Mouse (Mus musculus) hindlimb bud, embryonic 11.5 days (tissue): ENCODE measurements at regions not wholly inside any gene's neighbourhood (a gene's known extent, or its start where the extent isn't known, plus 50 kb on each side); places are given as distances from the start of the nearest gene placed in this dataset.

Experiments
- DNase-seq: peaks from one replicate; pipeline ENCODE4 v3.0.0-alpha.2; 2012; ENCODE audit warnings: low read depth, low spot score; ENCODE audit errors: extremely low spot score

DNA sequence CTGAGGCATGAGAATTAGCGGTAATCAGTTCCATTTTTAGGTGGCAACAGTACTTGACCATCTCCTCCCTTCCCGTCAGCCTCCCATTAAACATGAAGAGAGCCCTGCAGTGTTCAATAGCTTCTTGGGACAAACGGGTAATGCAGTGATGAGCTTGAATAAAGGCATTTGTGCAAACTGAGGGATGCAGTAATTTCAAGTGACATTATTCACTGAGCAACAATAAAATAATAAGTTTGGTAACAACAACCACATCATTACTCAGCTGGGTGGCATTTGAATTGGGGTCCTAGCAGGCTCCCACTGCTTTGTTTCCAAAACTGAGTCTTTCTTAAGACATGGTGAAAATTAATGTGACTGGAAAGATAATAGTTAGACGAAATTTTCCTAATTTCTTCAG is 315.2 kb upstream of the C030005K15Rik start:
- DNase-seq, result no peak

DNA sequence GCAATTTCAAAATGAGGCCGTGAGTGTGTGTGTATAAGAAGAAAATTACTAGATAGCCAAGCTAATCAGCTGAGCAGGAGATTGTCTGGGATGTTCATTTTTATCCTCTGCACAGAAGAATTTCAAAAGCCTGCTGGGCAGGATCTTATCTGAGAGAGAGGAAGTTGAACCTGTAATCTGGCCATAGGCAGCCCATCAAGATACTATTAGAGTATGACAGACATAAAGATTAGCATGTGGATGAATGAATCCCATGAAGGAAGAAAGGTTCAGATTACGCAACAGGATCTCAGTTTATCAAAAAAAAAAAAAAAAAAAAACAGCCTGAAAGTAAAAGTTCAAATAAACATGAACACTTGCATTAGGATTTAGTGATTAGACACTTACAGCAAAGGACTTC is 317.3 kb upstream of the C030005K15Rik start:
- DNase-seq, result no peak

DNA sequence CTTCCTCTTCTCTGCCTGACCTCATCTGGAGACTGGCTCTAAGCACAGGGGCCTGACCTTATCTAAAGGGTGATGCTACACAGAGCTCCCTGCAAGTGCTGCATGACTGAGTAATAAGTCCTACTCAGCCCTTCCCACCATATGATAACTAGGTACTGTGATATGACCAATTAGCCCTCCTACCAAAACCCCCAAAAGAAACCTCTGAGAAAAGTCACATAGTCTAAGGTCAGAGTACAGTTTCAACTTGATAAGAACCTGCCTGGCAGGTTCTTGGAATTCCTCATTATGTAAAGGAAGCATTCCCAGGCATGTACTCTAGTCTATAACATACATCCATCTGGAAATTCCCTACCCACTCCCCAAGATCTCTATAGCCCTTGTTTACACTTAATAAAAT is 318.0 kb upstream of the C030005K15Rik start:
- DNase-seq, result no peak

DNA sequence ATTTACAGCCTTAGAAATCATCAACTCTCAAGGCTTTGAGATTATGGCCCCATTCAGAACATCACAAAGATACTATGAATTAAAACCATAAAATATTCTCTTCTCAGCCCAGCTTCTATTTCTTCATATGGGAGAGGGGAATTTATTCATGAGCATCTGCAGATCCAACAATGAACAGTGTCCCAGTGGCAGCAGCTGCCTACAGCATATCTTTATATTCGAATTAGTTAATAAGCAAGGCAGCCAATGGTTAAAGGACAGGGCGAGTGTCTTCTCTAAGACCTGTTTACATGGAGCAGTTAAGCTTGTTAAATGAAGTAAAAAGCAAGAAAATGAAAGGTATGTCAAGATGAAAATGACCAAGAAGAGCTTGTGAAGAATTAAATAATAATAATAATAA is 346.9 kb upstream of the C030005K15Rik start:
- DNase-seq, result no peak

DNA sequence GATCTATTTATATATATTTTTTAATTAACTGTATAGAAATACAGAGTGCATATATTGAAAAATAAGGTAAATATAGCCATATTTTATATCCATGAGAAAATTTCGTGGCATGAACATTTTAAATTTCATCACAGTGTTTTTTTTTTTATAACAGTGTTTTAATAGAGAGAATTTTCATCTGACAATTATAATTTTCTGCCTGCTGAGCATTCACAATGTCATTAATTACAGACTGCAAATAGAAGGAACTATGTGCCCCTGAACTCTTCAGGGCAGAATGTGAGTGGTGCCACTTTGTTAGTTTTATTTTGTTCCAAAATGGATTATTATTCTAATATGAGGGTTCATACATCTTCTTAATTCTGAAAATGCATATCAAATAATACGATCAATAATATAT is 358.3 kb upstream of the C030005K15Rik start:
- no peak for DNase-seq

DNA sequence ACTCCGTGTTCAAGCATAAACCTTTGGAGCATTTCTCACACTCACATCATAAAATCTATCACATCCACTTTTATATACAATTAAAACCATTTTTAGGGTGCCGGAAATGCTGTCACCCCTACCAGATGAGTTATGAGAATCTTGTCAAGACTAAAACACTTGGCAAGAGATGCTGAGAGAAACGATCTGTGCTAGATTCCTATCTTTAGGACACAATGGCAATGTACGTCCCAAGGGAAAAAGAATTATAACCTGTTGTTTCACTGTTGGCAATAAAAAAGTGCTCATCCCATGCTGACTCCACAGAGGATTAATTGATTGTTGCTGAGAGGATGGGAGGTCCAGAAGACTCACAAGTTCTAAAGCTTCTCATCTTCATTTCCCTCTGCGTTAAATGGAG is 389.7 kb upstream of the C030005K15Rik start:
- no peak for DNase-seq

DNA sequence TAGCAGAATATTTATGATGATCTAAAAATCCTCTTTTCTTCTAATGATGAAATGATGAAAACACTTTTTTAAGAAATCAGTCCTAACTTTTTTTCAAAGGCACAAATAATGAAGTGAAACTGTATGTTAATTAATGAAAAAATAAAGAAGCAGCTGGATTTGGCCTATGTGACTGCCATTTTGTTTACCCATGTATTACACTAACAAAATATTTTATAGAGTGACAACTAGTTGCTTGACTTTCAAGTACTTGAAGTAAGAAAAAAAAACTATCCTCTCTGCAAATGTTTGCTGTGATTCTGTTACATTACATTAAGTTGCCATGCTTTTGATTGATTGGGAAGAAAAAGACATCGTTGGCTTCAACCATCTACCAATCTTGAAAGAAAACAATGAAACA is 399.2 kb upstream of the C030005K15Rik start:
- no peak for DNase-seq

DNA sequence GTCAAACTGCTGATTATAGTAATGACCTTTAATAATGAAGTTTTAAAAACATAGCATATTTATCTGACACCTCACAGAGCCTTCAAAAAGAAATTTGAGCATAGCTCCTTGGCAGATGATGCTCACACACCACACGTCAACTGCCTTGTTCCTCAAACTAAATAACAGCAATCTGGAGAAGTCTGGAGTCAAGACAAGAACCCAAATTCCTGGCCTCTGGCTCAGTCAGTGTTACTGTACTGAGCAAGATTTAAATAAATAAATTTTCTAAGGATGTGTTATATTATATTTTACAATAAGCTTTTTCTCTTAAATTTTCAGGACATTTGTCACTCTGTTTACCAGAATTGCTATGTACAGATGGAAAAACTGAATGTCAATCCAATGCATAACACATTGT is 408.5 kb upstream of the C030005K15Rik start:
- DNase-seq, result no peak

DNA sequence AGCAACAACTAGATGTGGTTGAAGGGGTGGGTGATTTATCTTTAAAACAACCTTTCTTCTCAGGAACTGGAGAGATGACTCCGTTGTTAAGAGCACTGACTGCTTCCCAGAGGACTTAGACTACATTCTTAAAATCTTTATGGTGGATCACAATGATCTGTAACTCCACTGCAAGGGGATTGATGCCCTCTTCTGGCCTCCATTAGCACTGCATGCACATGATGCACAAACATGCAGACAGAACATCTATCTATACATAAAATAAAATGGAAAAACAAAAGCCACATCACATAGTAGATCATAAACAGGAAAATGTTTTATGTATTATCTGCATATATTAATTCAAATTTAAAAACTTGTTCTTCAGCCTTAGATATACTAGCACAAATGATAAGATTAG is 419.2 kb upstream of the C030005K15Rik start:
- no peak for DNase-seq

DNA sequence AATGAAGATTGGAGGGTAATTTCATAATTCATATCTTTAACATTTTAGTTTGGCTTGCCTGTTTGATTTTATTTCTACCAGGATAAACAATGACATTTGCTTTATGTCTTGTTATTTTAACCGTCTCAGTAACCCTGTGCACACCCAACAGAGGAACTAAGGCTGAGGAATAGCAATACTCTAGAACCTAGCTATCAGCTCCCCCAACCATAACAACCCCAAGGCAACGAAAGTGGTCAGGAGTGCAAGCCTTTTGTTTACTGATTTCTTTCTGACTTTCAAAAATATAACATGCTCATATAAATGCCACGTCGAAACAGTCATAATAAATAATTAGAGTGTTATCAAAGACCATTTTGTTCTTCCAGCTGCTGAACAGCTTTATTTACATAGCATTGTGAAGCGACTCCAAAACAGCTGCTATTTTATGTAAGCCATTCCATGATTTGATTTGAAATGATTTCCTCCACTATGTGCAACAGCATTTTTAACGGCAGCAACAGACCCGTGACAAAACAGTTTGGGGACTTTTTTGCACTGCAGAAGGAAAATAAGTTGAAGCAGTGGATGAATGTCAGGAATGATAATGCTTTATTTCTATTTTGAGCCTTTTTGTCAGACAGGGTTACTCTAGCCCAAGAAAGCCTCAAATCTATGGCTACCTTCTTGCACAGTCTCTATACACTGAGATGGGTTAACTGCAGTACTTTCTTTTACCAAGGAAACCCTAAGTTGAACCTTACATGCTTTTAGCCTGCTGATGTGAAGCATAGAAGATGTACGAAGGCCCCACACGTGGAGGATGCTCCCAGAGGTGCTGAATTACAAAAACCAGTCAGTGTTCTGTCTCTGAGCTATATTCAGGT is 420.7 kb upstream of the C030005K15Rik start:
- no peak for DNase-seq

DNA sequence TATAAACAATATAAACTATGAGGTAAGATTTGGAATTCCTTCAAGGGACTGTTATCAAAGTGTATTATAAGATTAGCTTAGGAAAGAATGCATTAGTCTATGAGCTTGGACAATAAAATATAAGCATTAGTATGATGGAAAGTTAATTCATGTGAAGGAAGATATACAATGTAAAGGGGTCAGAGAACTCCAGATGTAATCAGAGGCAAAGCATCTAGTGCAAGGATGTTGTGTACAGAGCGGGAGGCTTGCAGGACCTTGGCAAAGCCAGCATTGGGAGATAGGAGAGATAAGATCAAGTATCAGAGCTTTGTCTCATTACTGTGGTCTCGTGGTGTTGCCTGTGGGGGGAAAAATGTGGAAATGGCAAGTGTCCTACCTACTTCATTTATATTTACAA is 429.4 kb upstream of the C030005K15Rik start:
- DNase-seq, result no peak

DNA sequence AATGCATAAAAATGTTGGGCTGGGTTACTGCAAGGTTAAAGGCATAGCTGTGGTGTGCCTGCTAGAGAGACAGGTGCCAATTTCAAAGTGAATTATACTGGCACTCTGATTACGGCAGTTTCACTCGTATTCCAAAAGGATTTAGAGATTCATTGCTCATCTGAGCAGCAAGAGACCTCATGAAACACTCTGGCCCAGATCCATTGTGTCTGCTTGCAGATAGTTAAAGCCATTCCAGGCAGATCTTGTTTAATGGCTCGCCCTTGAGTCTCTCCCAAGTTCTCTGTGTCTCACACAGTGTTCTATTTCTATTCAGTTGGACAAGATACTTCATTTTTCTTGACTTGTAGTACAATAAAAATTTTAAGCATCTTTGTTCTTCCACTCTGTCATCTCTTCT is 459.1 kb upstream of the C030005K15Rik start:
- DNase-seq, result no peak

DNA sequence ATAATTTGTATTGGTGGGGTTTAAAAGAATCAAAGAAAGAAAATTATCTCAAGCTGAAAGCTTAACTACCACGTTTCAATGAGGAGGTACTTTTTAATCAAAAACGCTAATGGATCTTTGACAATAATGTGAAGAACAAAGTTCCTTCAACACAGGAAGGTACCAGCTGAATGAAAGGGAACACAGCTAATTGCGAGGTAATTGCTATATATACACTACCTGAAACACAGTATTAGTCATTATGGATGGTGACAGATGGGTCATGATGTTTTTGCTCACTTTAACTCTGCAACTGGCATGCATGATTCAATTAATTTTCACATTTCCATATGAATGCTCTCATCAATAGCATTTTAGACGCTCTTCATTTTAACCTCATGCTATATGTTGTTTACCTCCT is 470.3 kb upstream of the C030005K15Rik start:
- DNase-seq, result no peak

DNA sequence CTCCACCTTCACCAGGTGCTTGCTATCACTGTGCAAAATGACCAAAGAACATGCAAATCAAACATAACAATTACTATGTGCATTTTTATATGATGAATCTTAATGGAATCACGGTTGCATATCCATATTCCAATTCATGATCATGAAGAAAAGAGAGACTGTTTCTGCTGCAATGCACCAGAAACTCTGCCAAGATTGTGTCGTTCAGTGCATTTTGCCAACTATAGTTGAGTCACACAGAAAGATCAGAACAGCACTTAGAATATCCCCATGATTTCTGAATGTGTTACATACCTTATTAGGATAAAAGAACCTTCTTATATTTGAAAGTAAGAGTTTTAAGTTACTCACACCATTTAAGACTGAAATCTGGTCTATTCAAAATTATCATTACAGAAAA is 483.7 kb upstream of the C030005K15Rik start:
- no peak for DNase-seq

DNA sequence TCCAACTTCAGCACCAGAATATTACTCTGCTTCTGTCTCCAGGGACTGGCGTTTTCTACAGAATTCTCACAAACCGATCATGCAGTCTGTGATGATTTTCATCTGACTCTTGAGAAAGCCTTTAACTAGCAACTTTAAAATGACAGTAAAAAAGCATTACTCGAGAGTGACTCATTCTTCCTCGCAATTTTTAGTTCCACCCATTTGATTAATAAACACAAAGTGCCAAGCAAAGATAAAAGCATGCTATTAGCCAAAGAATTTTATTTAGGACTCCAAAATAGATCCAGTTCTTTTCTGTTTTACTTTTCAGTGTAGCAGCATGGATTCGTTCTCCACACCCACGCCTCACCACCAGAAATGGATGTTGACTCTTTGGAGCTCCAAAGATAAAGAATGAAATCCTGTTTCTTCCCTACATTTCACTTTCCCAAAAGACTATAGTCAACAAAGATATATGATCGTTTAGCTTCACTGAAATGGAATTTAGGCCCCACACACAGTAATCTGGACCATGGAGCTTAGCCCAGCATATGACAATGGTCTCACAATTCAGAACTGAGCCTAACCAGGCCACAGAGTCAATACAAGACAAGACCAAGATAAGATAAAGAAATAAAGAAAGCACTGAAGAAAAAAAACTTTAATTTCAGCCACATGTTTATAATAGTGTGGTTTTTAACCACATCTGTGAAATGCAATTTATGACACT is 486.5 kb upstream of the C030005K15Rik start:
- DNase-seq, result no peak

DNA sequence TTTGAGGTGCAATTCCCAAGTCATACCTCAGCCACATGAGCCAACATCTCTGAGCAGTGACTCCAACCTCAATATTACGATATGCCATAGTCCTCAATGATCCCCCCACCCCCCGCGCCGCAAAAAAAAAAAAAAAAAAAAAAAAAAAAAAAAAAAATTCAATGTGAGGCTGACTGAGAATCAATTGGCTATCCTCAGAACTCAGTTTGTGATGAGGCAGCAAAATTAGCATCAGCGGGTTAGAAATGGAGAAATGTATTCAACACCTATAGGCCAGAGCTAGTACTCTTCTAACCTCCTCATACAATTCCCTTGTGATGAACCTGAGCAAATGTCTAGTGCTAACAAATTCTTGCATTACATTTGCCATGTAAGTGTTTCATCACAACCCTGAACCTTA is 504.5 kb upstream of the C030005K15Rik start:
- no peak for DNase-seq

DNA sequence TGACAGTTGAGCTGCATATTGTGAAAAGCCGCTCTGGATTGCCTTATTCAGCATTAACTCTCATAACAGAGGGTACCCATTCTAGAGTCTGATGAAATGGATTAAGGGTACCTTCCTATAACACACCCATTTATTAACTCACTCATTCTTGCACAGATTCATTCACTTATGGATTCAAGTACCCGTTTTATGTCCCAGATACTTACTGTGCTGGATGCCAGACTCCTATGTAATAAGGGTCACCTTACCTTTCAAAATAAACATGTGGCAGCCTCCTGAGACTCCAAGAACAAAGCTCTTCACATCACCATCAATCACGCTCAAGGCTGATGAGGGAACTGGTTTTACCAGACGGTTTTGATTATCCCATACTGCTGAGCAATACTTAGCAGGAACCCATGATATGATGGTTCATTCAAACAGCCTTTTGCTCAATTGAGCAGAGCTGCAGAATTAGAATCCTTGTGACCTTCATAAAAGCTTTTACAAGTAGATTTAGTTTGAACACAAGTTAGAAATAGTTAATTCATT is 505.2 kb upstream of the C030005K15Rik start:
- peak; percentile 83 for DNase-seq

DNA sequence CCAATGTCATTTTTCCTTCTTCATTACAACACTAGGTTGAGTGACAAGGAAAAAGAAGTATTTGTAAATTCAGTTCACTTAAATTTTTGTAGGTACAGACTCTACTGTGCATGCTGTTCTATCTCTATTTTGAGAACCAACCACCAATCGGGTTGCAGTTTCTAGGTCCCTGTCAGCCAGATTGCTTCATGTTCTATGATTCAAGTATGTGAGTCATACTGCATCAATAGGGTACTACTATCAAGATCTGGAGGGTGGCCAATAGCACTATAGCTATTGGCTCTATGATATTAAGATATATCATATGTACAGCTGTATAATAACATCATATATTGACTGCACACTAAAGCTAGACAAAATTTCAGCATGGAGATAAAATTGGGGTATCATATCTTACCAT is 521.8 kb upstream of the C030005K15Rik start:
- no peak for DNase-seq

DNA sequence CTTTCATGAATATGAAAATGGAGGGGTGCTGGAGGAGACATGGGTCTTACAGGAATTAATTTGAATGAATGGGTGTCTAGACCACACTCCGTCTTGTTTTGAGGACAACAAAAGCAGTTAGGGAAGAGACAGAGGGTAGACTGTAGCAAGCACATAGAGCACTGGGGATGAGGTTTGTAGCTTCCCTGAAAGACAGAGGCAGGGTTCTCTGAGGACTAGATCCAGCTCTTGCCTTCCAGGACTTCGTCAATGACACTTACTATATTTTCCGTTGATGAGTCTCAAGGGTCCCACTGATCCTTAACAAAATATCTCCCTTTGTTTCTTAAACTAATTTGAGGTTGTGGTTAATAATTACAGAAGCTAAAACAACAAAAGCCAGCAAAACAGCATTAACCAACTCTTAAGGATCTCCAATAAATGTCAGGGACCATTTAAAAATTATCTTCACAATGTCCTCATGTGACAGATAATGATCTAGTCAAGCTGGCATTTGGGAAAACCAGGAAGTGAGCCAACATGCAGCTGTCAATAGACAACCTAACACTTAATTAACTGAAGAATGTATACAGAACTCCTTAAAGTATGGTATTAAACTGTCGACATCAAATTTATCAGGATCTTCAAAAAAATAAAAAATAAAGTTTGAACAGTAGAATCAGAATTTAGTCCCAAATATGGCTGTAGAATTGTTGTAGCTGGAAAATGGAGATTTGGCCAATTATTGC is 531.6 kb upstream of the C030005K15Rik start:
- no peak for DNase-seq

DNA sequence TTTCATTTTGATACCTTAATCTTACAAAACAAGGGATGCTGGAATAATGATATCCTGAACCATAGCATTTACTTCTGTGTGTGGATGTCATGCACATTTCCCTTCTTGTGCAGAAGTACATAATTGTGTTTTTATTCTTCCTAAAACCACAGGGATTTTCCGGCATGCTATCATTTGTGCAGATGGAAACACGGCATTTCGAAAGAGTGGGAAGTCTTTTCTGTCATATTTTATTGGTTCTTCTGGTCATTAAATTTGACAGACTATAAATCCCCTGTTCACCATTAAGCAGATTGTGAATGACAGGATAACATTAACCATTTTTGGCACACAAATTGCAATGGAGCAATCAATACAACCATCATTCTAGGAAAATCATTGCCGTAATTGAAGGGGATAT is 532.7 kb upstream of the C030005K15Rik start:
- DNase-seq, result no peak

DNA sequence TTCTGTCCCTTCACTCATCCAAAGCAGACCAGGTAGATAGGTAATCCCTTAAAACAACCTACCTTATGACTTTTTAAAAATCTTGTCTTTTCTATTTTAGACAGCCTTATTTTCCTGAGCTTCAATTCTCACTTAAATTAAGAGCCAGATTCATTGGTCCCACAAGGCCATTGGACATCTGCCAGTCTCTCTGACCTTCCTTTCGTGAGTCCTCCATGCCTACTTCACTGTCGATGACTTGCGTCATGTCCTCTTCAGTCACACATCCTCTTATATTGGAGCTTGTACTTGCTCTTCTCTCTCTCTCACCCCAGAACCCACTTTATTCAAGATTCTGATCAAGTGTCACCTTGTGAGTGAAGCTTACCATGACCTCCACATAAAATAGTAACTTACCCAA is 542.0 kb upstream of the C030005K15Rik start:
- DNase-seq, result no peak

DNA sequence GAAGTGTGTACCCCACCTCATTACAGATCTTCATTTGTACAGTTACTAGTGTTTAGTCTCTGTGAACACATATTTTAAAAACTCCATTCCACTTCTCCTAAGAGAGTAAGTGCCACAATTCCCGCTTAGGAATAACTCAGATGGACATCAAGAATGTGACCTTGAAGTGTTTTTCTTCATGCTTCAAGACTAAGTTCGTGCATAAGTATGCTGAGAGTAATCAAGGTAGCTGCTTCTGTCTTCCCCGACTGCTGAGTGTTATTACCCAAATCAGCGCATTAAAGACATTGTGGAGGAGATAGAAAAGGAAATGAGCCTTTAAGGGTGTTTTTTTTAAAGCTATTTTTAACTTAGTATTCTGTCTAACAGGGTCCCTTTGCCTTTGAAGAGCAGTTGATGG is 565.1 kb upstream of the C030005K15Rik start:
- DNase-seq, result no peak
